Mouse (Mus musculus) C2C12 (cell line): ENCODE results near the gene Tspan5.

Experiments used
- CEBPB ChIP-seq: IDR thresholded peaks from one replicate; pipeline ENCODE4 v1.6.1; 2011; ENCODE audit warnings: low read depth, mild to moderate bottlenecking, control low read depth, moderate library complexity
- CTCF ChIP-seq: IDR thresholded peaks from one replicate; pipeline ENCODE4 v1.5.1; 2011; ENCODE audit not compliant: control insufficient read depth, insufficient read depth, insufficient read length
- FOSL1 ChIP-seq: IDR thresholded peaks from one replicate; pipeline ENCODE4 v1.8.0; 2011; ENCODE audit warnings: mild to moderate bottlenecking, low read length; ENCODE audit not compliant: poor library complexity, insufficient read depth, severe bottlenecking
- MAX ChIP-seq: IDR thresholded peaks from one replicate; pipeline ENCODE4 v1.6.1; 2011; ENCODE audit warnings: mild to moderate bottlenecking, control low read depth

GRCm38 (mm10) chr3:138709183-138709582, 32.8 kb upstream of the Tspan5 start:
- TF ChIP-seq CEBPB (no peak), CTCF (no peak), FOSL1 (no peak), MAX (no peak)
